Mouse (Mus musculus) kidney, embryonic 14.5 days (tissue): ENCODE results near the gene Prune2. TPM values are rescaled to one million over a fixed set of nuclear protein-coding genes. Genes with fewer than 3 reads are reported as not detected.

ENCODE experiments used
- ATAC-seq: fragments of 200-750 bp; cut with Nextera tagmentation; 2 replicates; pipeline ENCODE4 v1.8.0; 2017; ENCODE audit warnings: moderate number of reproducible peaks, mild to moderate bottlenecking, moderate TSS enrichment, moderate library complexity; ENCODE audit not compliant: low FRiP score, low TSS enrichment
- H3K27ac ChIP-seq: fragments of 300-500 bp; sonication (generic); 2 replicates; pipeline ENCODE4 v1.5.1; 2014; ENCODE audit warnings: low read depth, mild to moderate bottlenecking, low read length, moderate library complexity, mixed read lengths
- H3K27me3 ChIP-seq: fragments of 300-500 bp; sonication (generic); 2 replicates; pipeline ENCODE4 v1.6.1; 2014; ENCODE audit warnings: mild to moderate bottlenecking, low read length; ENCODE audit not compliant: control insufficient read depth, insufficient read depth
- H3K36me3 ChIP-seq: fragments of 300-500 bp; sonication (generic); 2 replicates; pipeline ENCODE4 v1.6.1; 2014; ENCODE audit warnings: low read length, mixed read lengths; ENCODE audit not compliant: control insufficient read depth, insufficient read depth
- H3K4me1 ChIP-seq: fragments of 300-500 bp; sonication (generic); 2 replicates; pipeline ENCODE4 v1.6.1; 2014; ENCODE audit warnings: low read length, mixed read lengths; ENCODE audit not compliant: control insufficient read depth, insufficient read depth
- H3K4me2 ChIP-seq: fragments of 300-500 bp; sonication (generic); replicated peaks from 2 replicates; pipeline ENCODE4 v1.6.1; 2014; ENCODE audit warnings: low read depth, mild to moderate bottlenecking, low read length
- H3K4me3 ChIP-seq: fragments of 300-500 bp; sonication (generic); 2 replicates; pipeline ENCODE4 v1.5.1; 2014; ENCODE audit warnings: mild to moderate bottlenecking, low read length
- H3K9ac ChIP-seq: fragments of 300-500 bp; sonication (generic); 2 replicates; pipeline ENCODE4 v1.6.1; 2014; ENCODE audit warnings: low read depth, mild to moderate bottlenecking, low read length, moderate library complexity
- H3K9me3 ChIP-seq: fragments of 300-500 bp; sonication (generic); 2 replicates; pipeline ENCODE4 v1.6.1; 2016; ENCODE audit warnings: low read length; ENCODE audit not compliant: control insufficient read depth
- WGBS: fragments of 180-500 bp; shearing (Covaris S2); extraction: QIAGEN DNeasy Blood & Tissue Kit; methylation state at CpG from one replicate; pipeline ENCODE4 v1.1.7; 2014; 5-methylcytosine and 5-hydroxymethylcytosine counted together
- polyA plus RNA-seq: library from polyadenylated mRNA; unstranded; fragments of >200 nt; fragmentation: Nextera tagmentation; extraction: Ambion mirVana; gene quantifications from 2 replicates; pipeline ENCODE4 v1.2.1, GENCODE M21; 2014

Gene Prune2
- polyA plus RNA-seq, 1 experiment from 2014 or later = 2.2 TPM

DNA sequence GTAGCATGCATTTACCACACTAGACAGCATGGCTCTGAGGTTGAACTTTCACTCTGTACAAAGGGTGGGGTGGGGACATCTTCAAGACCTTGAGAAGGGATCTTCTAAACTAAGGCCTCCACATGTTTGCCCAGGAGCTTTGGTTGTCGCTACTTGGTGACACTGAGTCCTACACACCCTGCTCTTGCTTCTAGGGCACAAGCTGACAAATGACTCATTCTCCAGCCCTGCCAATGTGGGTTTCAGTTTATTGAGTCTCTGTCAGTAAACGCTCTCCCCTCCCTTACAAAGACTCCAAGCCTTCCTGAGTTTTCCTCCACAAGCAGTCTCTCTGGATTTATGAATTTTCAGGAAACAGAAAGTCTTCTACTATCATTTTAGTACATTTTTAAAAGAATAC lies 307.3 kb downstream of the Prune2 start:
- Histone ChIP-seq H3K27ac (no peak overlapping the region), H3K4me1 (no peaks in the 10 kb centered on the region), H3K4me2 (no peak overlapping the region), H3K9me3 (no peaks in the 10 kb centered on the region), H3K36me3 (no peaks in the 10 kb centered on the region), H3K4me3 (no peak overlapping the region), H3K9ac (no peak overlapping the region), H3K27me3 (no peaks in the 10 kb centered on the region)
- WGBS = 75% methylated on average over 2 of the region's 2 CpGs
- no peak for ATAC-seq

DNA sequence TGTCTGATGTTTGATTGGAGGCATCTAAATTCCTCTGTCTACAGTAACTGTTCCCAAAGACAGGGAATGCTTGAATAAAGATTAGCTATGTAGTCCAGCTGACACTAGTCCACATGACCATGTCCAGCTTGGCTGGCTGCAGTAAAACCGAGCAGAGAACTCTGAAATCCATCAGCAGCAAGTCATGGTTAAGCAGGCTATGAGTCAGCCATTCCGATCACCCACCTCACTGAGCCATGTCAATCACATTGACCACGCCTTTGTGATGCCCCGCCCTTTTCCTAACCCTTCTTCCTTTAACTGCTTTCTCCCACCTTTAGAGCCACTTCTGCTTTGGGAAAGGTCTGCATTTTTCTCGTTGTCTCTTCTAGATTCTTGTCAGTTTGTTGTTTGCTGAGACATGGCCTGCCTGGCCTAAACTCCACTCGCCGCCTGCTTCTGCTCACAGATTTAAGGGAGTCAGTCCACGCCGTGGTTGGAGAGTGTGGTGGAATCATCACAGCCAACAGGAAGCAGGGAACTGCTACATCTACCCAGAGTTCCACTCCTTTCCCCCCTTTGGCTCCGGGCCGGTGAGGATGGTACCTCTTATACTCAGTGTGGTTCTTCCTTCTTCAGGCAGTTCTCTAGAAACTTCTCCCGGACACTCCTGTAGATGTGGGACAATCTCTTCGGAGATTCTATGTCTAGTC lies 307.9 kb downstream of the Prune2 start:
- no peak for ATAC-seq
- H3K27me3 ChIP-seq = no peaks in the 10 kb centered on the region
- no peak overlapping the region for H3K9ac ChIP-seq
- H3K4me3 ChIP-seq = no peak overlapping the region
- no peaks in the 10 kb centered on the region for H3K36me3 ChIP-seq
- no peaks in the 10 kb centered on the region for H3K9me3 ChIP-seq
- WGBS = 89% methylated on average over 13 of the region's 13 CpGs
- H3K4me2 ChIP-seq = no peak overlapping the region
- H3K27ac ChIP-seq = no peak overlapping the region
- H3K4me1 ChIP-seq = no peaks in the 10 kb centered on the region

DNA sequence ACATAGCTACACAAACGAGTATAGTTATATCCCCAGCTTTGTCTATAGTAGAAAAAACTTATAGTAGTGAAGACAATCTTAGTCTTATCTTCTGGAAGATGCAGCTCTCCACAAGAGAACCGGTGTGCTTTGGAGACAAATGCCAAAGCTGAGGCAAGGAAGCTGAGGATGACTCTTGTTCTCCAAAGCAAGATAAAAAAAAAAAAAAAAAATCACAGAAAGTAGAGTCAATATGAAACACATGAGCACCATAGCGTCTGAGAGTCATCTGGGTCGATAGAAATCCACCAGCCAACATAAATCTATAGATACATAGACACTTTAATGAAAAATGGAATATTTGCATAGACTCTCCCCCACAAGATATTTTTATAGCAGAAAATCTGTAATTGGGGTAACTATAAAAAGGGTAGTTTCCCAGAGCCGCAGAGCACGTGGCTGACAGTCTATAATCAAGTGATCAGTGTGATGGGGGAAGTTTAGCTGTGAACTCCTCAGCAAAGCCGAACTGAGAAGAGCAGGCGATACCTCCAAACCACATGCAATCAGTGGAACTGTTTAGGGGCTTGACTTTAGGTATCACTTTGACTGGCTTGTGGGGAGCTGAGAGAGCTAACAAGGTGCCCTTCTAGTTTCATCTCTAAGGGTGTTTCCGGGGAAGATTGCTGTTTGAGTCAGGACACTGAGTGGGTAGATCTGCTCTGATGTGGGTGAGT lies 308.7 kb downstream of the Prune2 start:
- H3K9me3 ChIP-seq = no peaks in the 10 kb centered on the region
- H3K4me3 ChIP-seq = no peak overlapping the region
- WGBS = 88% methylated on average over 9 of the region's 9 CpGs
- no peak overlapping the region for H3K9ac ChIP-seq
- ATAC-seq = no peak
- H3K36me3 ChIP-seq = no peaks in the 10 kb centered on the region
- no peak overlapping the region for H3K4me2 ChIP-seq
- no peak overlapping the region for H3K27ac ChIP-seq
- H3K4me1 ChIP-seq = no peaks in the 10 kb centered on the region
- H3K27me3 ChIP-seq = no peaks in the 10 kb centered on the region

DNA sequence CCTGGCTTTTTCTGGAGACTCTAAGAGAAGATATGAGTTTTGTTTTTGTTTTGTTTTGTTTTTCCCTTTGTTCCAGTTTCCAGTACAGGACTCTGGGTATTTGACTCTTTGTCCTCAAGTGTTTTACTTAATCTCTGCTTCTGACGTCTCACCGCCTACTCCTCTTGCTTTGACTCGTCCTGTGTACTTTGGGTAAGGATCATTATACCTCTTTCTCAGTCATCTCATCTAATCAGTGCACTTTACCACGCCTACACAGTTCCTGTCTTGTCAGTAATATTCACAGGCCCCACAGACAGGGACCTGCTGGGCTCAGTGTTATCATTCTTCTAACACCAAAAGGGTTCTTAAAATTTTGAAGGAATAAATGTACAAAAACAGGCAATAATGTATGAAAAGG lies 312.8 kb downstream of the Prune2 start:
- WGBS = 81% methylated on average over 4 of the region's 4 CpGs
- H3K4me1 ChIP-seq = peaks cover 4% of the 10 kb centered on the region; the same call in 1 of the 2 replicates
- H3K36me3 ChIP-seq = no peaks in the 10 kb centered on the region
- H3K27me3 ChIP-seq = no peaks in the 10 kb centered on the region
- no peaks in the 10 kb centered on the region for H3K9me3 ChIP-seq
- ATAC-seq = no peak
- H3K4me3 ChIP-seq = no peak overlapping the region
- no peak overlapping the region for H3K27ac ChIP-seq
- H3K9ac ChIP-seq = no peak overlapping the region
- H3K4me2 ChIP-seq = no peak overlapping the region

DNA sequence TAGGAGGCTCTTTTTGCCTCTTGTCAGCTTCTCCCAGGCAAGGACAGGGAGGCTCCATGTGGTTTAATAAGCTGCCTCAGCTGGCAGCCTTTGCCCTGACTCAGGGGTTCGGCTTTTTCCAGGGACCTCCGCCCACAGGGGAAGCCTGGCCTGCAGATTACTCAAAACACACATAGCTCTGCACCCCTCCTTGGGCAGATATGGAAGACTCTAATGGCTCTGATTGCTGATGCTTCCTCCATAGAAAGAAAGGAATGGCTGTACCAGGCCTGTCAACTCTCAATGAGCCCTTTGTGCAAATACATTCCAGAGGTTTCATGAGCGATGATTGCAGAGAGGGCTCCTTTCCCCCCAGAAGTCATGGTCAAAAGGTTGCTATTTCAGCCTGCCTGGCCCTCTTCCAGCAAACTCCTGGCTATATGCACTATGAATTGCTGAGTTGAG lies 315.3 kb downstream of the Prune2 start:
- peaks cover 4% of the 10 kb centered on the region; the same call in 1 of the 2 replicates for H3K4me1 ChIP-seq
- ATAC-seq = peak; percentile 32; the same call in 1 of the 2 replicates
- H3K9ac ChIP-seq = no peak overlapping the region
- H3K9me3 ChIP-seq = no peaks in the 10 kb centered on the region
- WGBS = 28% methylated on average over 3 of the region's 3 CpGs
- no peaks in the 10 kb centered on the region for H3K36me3 ChIP-seq
- H3K4me2 ChIP-seq = no peak overlapping the region
- H3K27me3 ChIP-seq = no peaks in the 10 kb centered on the region
- H3K27ac ChIP-seq = peak overlapping the region; percentile 55; the same call in 1 of the 2 replicates
- no peak overlapping the region for H3K4me3 ChIP-seq

DNA sequence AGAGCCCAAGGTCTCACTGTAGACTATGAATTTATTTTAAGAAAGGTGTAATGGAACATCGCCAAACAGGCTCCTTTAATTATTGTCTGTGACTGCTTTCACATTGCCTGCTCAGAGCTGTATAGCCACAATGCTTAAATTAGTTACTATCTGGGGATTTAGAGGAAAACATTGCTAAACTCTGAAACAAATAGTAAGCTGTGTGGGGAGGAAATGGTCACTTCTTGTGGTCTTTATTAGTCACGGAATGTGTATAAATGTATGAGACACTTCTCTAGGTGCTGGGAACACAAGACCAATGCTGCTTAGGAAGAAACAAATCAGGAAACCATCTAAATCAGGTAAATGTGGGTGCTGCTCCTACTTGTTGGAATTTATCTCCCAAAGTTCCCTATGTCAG lies 317.1 kb downstream of the Prune2 start:
- Histone ChIP-seq H3K4me3 (no peak overlapping the region), H3K36me3 (no peaks in the 10 kb centered on the region), H3K4me2 (no peak overlapping the region), H3K4me1 (peaks cover 4% of the 10 kb centered on the region; the same call in 1 of the 2 replicates), H3K27me3 (no peaks in the 10 kb centered on the region), H3K9me3 (no peaks in the 10 kb centered on the region), H3K9ac (no peak overlapping the region), H3K27ac (no peak overlapping the region)
- WGBS = 81% methylated on average over 2 of the region's 2 CpGs
- ATAC-seq = no peak

Other genes starting within 250 kb of the Prune2 start
- 11.0 and 13.3 TPM in 2 replicates for gene Vps13a, start 175.2 kb upstream of the Prune2 start, polyA plus RNA-seq
- not detected in 2 replicates for gene Foxb2, start 82.3 kb upstream of the Prune2 start, polyA plus RNA-seq